Mouse (Mus musculus) ovary, adult 18-20 months (tissue): Measurements from ENCODE around the gene Ftsj3.
"Not testable (repeated sequence)": the region's sequence is repeated elsewhere in the genome, so short reads cannot be mapped to it uniquely, and the experiment has no call there.

Experiments
- DNase-seq: peaks from one replicate; pipeline ENCODE4 v3.0.0; 2022; ENCODE audit warnings: low spot score, mixed read lengths

Gene Ftsj3

GRCm38 (mm10) chr11:106201337-106202122, 54.3 kb downstream of the Ftsj3 start:
- no peak for DNase-seq

GRCm38 (mm10) chr11:106200756-106201155, 55.1 kb downstream of the Ftsj3 start:
- DNase-seq, result no peak

- not testable (repeated sequence) for DNase-seq
These were observed 55.9 kb downstream of the Ftsj3 start for GRCm38 (mm10) chr11:106199997-106200396.
